Mouse (Mus musculus) mesoderm, embryonic 11.5 days (tissue): ENCODE results near the gene Hmg20a.
A peak's percentile ranks its signal among the peaks of the same experiment; 100 is the strongest.

Experiments
- DNase-seq: peaks from one replicate; pipeline ENCODE4 v3.0.0-alpha.2; 2012; ENCODE audit warnings: low read depth, low spot score

Hmg20a gene

DNA sequence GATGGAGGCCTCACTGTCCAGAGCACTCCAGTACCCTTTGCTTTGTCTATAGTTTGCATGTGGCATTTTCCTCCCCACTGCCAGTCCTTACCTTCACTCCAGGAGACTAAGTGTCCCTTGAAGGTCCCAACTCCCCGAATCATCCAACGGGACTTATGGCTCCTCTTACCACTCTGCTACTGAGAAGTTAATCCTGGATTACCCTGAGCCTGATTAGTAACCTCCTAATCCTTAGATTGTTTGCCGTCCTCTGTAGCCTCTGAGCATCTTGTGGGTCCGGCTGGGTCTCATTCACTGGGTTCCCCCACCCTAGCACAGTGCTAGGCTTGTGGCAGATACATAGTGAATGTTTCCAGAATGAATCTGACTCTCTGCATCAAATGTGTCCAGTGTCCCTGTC, 109.5 kb downstream of the Hmg20a start:
- no peak for DNase-seq

DNA sequence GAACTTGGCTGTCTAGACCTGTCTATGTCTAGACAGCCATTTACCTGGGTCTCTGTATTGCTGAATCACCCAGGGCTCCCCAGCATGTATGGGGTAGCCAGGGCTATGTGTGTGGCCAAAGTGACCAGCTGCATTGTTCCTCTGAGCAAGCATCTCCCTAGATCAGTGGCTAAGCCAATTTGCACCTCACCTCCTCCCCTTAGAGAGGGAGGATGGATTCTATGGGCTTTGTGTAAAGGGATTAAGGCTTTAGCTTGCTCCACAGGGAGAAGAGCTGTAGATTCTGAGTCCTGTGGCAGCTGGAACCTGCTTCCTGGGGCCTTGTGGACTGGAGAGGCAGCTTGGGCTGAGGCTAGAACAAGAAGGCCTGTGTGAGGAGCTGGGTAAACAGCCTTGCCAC, 113.6 kb downstream of the Hmg20a start:
- DNase-seq: no peak

DNA sequence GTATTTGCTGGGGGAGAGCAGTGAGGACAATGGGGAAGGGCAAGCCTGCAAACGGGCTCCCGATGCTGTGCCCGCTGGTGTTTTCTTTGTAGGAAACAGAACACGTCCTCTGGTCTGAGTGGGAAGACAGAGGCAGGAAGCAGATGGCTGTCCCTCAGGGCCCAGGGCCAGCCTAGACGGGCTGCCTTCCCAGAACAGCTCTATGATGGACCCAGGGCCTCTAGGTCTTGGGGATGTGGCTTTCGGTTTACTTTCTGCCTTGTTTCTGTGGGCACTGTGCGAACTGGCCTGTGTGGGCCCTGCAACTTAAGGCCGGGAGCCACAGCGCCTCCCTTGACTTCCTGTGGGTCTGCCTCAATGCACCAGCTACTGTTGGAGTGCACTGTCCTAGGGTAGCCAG, 115.5 kb downstream of the Hmg20a start:
- DNase-seq: no peak

DNA sequence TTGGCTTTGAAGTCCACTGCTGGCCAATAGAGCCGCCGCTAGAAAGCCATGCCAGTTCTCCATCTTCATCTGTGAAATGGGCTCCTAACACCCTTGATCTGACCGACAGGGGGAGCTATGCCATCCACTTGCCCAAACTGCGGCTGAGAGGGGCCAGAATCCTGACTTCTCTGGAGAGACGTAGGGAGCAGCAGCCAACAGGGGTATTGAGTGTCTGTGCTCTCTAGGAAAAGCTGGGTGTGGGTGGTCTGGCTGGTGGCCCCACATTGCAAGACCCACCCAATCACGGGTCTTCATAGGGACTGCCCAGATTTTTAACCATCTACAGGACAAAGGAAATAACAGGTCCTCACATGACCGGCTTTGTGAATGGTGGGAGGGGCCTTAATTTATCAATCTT, 116.3 kb downstream of the Hmg20a start:
- DNase-seq: no peak

DNA sequence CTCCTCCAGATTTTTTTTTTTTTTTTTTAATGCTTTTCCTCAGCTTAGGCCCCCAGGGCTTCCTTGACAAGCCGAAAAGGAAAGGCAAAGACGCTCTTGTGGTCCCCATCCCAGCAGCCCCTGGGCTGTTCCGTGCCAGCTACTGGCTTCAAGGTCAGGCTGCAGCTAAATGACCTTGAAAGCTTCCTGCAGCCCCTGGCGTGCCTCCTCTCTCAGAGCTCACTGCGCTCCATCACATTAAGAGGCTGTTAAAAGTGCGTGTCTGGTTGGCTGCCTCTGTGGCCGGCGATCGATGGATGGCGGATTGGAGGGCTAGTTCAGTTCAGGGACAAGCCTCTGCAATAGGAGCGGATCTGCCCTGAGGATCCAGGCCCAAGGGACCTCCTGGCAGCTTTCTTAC, 117.0 kb downstream of the Hmg20a start:
- DNase-seq: peak; percentile 42

DNA sequence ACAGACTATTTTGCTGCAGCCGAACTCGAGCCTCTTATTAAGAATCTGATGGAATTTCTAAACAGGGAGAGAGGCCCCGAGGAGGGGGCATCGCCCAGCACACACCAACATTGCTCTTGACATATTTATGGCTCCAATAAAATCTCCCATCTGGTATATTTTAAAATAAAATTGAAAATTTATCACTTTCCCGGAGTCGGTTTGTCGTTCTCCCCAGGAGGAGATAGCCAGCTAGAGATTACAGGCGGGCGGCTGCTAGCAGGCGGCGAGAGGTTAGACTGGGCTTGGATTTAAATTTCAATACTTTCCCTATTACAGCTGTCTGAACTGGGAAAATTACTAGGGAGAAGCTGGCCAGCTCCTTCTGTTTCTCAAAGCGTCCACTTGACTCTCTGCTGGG, 121.6 kb downstream of the Hmg20a start:
- DNase-seq: no peak

DNA sequence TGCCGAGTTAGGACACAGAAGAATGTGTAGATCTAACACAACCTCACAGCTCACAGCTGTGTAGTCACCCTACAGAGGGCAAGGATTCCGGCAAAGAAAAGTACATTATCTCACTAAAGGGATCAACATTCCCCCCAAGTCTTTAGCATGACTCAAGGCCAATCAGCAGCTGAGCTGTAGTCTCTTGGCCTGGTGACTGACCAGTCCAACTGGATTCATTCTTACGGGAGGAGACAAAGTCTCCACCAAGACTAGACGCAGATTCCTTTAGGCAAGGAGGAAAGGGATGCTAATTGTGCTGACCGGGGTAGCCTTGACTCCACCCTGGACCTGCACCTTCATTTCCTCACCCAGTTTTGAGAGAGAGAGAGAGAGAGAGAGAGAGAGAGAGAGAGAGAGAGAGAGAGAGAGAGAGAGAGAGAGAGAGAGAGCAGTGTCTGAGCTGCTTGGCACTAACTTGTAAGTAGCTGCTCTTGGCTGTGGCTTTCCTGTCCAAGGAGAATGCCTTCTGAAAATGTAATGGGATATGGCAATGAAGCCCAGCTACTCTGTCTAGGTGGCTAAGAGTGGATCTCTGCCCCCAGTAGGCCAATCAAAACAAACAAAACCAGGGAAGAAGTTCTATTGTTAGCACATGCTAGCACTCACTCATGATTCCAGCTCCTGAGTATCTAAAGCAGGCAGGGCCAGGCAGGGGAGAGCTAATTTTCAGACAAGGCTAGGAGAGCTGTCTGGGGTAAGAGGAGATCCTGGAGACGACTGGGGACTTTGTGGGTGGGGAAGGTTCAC, 126.5 kb downstream of the Hmg20a start:
- DNase-seq: no peak
